Mouse (Mus musculus) adipocyte (in vitro differentiated cells): ENCODE measurements around the gene Tusc2.

Experiments used
- DNase-seq: peaks from one replicate; pipeline ENCODE4 v3.0.0-alpha.2; 2016; ENCODE audit warnings: low spot score

Gene Tusc2

DNA sequence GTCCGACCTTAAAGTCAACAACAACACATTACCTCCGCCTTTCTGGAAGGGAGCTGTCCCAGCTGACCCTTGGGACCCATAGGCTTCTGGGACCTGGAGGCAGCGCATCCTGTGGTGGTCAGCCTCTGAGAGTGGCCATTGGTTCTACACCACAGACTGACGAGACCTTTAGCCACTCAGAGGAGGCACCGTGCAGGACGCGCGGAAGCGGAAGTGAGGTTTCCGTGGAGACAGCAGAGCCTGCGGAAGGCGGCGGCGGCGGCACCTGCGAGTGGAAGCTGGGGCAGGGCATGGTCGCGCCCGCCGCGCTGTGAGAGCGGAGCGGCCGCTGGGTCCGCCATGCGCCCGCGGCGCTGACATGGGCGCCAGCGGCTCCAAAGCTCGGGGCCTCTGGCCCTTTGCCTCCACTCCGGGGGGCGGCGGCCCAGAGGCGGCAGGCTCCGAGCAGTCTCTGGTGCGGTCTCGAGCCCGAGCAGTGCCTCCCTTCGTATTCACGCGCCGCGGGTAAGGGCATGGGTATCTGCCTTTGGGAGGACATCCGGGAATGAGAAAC is at the start of gene Tusc2:
Gene Tusc2 (plus strand): TSS at position 227 of the 553 bp plus-strand sequence.
- DNase-seq: peak; percentile 96

DNA sequence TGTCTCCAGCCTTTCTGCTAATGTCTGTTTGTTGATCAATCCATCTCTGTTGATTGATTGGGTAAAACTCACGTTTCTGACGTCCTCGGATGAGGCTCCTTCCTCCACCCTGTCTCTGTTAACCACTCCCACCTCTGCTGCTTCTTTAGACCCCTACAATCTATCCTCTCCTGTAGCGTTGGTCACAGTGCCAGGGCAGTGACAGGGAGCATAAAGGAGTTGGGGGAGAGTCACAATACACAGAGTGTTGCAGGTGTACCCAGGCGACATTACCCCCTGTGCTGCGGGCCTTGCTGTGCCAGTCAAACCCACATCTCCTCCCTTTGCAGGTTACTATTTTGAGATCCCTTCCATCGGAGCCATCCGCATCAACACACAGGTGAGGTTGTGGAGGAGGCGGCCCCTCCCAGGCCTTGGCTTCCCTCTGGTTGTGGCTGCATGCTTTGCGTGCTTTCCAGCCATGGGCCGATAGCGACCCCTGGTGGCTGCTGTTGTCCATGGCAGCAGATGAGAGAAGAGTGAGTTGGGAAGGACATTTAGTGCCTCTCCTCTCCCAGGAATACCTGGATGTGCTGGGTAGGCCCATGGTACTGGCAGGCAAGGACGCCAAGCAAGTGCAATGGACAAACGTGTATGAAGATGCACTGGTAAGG is 48.6 kb upstream of the Tusc2 start:
- DNase-seq: peak; percentile 72

DNA sequence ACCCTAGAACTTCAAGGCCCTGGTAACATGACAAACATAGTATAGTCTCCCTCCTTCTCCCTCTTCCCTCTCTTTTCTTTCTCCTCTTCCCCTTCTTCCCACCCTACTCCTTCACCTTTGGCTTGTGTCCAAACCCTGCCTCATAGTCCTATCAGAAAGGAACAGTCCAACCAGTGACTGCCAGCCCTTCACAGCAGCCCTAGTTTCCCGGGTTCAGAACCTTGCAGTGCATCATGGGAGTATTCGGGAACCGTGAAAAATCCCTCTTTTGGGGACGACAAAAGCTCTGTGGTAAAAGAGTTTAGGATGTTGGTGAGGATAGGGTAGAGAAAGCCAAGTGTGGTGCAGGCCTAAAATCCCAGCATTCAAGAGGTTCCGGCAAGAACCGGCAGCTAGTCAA is 42.7 kb upstream of the Tusc2 start:
- no peak for DNase-seq

DNA sequence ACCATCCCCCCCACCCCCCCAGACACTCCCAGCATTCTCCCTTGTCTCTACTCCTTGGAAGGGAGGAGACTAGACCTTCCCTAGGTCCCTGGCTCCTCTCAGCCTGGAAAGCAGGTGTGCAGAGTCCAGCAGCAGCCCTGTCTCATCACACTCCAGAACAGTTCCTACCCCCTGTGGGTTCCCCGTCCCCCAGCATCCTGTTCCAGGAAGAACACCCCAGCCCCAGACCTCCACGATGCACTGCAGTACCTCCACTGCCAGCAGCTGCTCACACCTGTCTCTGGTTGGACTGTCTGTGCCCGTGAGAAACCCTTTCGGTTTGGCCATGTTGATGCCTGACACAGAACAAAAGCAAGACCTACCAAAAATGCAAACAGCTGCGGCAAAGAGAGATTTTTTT is 41.9 kb upstream of the Tusc2 start:
- DNase-seq: no peak

DNA sequence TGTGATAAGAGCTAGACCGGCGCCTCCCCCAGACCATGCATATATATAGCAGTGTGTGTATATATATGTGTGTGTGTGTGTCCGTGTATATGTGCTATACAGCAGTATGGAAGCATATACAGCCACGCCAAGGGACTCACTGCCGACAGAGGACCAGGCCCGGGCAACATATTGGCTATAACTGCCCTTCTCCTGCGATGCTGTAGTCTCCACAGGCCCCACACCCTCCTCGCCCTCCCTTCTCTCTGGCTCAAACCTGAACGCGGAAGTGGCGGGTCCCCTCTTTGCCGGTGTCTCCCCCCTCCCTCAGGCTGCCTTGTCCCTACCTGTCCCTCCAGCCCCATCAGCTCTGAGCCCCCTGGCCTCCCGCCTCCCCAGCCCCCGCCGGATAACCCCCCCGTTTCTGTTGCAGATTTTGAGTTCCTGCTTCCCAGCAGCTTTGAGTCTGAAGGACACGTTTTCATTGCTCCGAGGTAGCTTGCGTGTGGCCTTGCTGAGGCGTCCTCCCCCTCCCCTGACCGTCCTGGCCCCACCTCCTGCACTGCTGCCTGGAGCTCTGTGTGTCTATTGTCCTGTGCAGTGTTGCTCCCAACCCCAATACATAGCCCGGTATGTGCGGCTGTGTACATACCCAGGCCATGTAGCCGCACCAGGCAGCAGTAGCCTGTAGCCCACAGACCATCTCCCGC is 41.2 kb upstream of the Tusc2 start:
- no peak for DNase-seq

DNA sequence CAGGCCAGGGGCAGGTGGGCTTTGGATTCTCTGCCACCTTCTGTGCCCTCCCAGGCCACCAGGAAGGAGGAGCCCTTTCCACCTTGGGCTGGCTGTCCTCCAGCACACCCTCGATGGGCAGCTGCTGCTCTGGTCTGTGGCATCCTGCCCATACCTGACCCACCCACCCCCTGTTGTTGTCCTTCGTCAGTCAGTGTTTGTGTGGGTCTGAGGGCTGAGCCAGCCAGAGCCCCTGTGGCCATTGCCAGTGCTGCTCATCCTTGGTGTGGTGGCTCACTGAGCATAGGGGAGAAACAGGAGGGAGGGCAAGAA is 40.7 kb upstream of the Tusc2 start:
- DNase-seq: no peak

DNA sequence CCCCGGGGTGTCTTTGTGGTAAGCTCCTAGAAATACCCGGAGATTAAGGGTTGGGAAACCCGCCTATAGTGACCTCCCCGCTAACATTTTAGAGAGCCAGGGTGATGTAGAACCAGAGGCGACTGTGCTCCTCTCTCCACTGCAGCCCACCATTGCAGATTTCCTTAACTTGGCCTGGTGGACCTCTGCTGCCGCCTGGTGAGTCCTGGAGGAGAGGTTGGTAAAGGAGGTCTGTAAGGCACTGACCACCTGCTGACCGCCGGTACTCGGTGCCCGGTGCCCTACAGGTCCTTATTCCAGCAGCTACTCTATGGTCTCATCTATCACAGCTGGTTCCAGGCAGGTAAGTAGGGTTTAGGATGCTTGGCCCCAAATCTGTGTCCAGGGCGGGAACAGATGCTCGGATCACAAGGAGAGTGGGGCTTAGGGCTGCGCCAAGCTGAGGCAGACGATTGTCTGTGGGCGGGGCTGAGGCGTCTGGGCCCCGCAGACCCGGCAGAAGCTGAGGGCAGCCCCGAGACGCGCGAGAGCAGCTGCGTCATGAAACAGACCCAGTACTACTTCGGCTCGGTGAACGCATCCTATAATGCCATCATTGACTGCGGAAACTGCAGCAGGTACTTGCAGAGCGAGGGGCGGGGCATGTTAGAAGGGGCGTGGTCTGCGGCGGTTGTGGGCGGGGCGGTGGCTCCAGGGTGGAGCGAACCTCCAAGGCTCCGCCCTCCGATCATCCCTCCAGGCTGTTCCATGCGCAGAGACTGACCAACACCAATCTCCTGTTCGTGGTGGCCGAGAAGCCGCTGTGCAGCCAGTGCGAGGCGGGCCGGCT is 36.6 kb upstream of the Tusc2 start:
- no peak for DNase-seq

DNA sequence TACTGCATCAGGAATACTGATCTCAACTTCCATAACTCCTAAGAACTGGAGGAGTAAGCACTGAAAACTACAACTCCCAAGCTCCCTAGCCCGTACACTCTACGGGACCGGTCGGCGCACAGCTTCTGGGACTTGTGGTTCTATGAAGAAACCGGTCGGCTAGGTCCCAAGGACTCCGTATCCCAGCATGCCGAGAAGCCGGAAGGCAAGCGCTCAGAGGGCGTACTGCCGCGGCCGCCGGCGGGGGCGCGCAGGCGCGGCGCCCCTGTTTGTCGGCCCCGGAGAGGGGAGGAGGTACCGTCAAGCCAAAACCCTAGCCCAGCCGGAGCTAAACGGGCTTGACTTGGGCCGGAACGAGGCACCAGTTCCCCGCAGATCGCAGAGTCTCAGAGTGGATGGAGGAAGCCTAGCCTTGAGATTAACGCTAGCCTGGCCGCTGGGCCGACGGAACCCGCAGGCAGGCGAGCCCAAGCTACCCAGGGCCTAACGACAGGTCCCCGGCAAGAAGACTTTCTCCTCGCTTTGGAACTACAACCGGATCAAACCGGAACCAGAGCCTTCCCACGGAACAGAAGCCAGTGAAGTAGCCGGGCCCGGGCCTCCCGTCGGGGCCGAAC is 29.2 kb upstream of the Tusc2 start, which contains the start of gene Tmem115:
Gene Tmem115 (plus strand): TSS at position 155 of the 617 bp plus-strand sequence.
- DNase-seq: peak; percentile 96

DNA sequence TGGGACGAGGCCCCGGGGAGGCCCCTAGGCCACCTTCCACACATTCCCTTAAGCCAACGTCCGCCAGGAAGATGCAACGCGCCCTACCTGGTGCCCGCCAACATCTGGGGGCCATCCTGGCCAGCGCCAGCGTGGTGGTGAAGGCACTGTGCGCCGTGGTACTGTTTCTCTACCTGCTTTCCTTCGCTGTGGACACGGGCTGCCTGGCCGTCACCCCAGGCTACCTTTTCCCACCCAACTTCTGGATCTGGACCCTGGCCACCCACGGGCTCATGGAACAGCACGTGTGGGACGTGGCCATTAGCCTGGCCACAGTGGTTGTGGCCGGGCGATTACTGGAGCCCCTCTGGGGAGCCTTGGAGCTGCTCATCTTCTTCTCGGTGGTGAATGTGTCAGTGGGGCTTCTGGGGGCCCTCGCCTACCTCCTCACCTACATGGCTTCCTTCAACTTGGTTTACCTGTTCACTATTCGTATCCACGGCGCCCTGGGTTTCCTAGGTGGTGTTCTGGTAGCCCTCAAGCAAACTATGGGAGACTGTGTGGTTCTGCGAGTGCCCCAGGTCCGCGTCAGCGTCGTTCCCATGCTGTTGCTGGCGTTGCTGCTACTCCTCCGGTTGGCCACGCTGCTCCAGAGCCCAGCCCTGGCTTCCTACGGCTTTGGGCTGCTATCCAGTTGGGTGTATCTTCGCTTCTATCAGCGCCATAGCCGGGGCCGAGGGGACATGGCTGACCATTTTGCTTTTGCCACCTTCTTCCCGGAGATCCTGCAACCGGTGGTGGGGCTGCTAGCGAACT is 28.4 kb upstream of the Tusc2 start:
- DNase-seq: no peak

DNA sequence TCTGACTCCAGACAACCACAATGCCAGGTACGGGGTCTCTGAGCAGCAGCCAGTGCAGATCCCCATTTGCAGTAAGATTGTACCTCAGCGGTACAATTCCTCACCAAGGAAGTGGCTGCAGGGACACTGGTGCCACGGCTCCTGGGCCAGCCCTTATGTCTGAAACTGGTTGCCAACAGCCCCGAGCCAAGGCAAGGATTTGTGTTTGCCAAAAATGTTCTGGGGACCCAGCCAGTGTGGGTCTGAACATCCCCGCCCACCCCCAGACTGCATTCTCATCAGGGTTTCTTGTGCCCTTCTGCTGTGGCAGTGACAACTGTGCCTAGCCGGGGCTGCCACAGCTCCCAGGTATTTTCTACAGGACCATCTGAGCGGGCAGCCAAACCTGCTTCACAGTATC is 24.8 kb upstream of the Tusc2 start:
- DNase-seq: no peak

DNA sequence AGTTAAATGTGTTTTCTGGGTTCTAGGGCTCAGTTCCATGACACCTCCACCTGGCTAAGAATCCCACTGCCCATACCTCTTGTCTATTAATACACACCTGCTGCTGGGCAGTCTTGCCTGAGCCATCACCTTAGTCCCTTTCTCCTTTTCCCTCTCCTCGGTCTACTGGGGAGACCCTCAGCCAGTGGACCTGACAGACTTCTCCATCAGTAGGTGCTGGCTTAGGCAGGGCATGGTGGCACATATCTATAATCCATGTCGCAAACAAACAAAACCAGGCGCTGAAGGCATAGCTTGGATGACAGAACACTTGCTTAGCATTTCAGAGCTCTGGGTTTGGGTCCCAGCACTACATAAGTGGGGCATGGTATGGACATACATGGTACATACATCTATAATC is 24.3 kb upstream of the Tusc2 start:
- no peak for DNase-seq

DNA sequence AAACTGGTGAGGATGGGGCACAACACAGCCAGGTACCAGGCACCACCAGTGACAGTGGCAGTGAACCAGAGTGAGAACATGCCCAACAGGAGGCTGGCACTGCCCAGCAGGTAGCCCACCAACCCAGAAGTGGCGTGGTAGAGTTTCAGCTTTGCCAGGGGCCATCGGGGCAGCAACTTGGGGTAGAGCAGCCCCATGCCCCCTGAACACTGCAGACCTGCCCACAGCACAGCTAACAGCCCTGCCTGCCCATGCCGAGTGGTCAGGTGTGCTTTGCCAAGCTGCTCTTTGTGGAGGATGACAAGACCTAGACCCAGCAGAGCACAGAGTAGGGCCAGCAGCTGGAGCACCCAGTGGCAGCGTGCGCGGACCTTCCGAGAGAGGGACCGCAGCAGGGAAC is 23.1 kb upstream of the Tusc2 start:
- DNase-seq: no peak

DNA sequence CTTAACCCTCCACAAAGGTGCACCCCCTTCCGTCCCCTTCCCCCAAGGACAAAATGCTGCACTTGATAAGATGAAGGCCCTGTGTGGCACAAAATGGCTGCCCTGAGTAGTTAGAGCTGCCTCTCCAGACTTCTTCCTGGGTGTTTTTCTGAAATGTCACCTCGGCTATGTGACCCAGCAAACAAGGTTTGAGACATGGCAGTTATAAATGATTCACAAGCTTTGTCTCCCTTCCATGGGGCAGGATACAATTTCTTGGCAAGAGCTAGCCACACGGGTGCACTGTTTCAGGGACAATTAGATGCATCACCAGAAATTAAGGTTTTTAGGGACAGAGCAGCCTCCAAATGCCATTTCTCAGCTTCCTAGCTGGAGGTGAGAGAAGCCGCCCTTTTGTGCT is 22.6 kb upstream of the Tusc2 start:
- DNase-seq: no peak

DNA sequence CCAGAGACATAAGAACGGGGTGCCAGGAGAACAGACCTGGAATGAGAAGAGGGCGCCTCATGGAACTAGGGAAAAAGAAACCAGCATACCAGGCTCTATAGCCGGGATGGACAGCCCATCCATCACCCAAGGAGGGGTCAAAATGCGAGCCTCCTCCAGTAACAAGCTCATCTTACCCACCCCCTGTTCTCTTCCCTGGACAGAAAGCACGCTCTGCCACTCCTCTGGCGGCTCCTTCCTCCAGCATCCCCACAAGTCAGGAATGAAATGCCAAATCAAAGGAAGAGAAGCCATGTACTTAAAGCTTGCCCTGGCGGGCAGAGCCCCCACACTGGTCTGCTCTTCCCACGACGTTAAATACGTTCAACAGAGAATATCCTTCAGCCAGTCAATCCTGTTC is 22.1 kb upstream of the Tusc2 start:
- no peak for DNase-seq

DNA sequence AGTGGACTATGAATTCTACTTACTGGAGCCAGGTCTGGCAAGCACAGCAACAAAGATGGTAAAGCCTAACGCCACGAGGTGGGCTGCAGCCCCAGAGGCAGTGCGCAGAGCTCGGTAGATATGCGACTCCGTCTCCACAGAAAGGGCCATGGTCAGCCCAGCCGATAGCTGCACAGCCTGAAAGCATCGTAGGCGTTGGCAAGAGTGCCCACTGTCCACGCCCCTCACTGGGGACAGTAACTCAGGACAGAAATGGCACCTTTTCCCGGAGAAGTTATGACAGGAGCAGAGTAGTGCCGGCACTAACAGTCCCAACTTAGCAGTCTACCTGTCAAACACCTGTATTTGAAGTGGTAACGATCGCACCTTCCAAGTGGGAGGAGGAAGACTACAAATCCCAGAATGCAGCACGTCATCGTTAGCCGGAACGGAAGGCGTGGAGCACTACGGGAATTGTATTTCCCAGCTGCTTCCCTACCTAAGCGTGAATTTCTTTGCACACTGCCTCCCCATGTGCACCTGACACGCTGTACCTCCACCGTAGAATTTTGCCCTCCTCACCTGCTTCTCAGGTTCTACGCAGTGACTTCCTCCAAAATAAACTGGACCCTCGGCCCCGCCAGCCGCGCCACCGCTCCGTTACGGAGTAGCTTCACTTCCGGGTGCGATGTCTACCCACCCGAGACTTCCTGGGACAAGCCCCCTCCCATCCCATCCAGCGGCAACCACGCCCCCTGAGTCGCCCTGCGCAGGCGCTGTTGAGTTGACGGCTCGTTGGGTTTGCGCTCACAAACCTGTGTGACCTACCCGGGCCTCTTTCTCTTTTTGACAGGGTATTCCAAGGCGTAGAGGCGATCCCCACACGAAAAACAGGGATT is 21.3 kb upstream of the Tusc2 start, which contains the start of the genes Cyb561d2 and Nprl2:
Gene Cyb561d2 (minus strand): TSS at position 720 of the 878 bp plus-strand sequence.
Gene Nprl2 (plus strand): TSS at position 753 of the 878 bp plus-strand sequence.
- peak; percentile 94 for DNase-seq

DNA sequence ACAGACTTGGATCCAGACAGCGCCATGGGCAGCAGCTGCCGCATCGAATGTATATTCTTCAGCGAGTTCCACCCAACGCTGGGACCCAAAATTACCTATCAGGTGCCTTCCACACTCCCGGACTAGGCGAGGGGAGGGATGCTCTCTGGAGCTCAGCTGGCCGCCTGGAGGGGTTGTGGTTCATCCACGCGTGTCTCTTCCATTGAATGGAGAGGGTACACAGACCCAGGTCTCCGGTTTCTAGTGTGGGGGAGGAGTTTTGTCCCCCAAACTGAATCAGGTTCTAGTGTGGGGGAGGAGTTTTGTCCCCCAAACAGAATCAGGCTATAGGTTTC is 20.7 kb upstream of the Tusc2 start:
- no peak for DNase-seq

DNA sequence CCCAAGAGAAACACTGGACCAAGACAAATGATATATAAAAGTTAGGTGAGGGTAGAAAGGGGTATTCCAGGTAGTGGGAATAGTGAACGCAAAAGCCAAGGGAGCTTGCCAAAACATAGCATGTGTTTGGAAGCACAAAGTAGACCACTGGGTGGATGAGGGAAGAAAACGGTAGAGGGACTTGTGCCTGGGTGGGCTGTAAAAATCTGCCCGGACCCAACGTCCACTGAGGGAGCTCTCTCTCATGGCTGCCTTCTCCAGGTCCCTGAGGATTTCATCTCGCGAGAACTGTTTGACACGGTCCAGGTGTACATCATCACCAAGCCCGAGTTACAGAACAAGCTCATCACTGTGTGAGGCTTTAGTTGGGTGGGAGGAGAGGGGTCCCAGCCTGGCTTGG is 20.3 kb upstream of the Tusc2 start:
- DNase-seq: no peak

DNA sequence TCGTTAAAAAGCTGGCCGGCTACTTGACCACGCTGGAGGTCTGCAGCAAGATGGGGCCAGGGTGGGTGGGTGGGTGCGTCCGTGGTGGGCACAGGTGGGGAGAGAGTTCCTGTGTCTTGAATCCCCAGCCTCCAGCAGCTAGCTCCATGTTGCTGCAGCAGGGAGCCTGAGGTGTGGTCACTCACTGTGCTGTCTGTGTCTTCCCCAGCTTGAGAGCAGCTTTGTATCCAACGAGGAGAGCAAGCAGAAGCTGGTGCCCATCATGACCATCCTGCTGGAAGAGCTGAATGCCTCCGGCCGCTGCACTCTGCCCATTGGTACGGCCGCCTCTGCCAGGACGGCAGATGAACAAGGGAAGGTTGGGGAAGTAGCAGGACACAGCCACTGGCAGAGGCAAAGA is 19.8 kb upstream of the Tusc2 start:
- no peak for DNase-seq

DNA sequence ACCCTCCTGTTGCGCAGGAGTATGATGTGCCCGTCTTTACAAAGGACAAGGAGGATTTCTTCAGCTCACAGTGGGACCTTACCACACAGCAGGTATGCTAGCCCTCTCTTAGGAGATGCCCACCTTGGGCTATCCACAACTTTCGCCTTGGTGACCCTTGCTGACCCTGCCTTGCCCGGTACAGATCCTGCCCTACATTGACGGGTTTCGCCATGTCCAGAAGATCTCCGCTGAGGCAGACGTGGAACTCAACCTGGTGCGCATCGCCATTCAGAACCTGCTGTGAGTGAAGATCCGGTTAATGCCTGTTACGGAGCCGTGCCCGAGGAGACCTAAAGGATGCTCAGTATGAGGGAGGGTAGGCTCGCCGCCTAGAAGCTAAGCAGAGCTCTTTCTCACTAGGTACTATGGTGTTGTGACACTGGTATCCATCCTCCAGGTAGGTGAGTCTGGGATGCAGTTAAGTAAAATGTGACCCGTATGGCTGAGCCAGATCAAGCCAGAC is 18.8 kb upstream of the Tusc2 start:
- no peak for DNase-seq

DNA sequence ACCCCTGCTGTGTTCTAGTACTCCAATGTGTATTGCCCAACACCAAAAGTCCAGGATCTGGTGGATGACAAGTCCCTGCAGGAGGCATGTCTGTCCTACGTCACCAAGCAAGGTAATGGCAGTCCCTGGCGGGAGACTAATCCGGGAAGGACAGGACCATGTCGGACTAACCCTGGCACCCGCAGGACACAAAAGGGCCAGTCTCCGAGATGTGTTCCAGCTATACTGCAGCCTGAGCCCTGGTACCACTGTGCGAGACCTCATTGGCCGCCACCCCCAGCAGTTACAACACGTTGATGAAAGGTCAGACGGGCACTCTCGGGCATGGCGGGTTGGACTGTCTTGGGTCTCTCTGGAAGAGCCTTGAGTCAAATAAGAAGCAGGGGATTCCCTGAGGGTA is 18.3 kb upstream of the Tusc2 start:
- no peak for DNase-seq
